Mouse (Mus musculus) myocyte (in vitro differentiated cells): ENCODE results near the gene Paqr3.

ENCODE experiments used
- CEBPB ChIP-seq: IDR thresholded peaks from 2 replicates; pipeline ENCODE4 v1.6.1; 2011; ENCODE audit warnings: mild to moderate bottlenecking, moderate library complexity; ENCODE audit not compliant: poor library complexity, insufficient read depth, severe bottlenecking
- E2F4 ChIP-seq: IDR thresholded peaks from one replicate; pipeline ENCODE4 v1.6.1; 2011; ENCODE audit warnings: mild to moderate bottlenecking, control low read depth, moderate library complexity; ENCODE audit not compliant: insufficient read depth
- MAX ChIP-seq: IDR thresholded peaks from one replicate; pipeline ENCODE4 v1.6.1; 2011; ENCODE audit warnings: low read depth, mild to moderate bottlenecking, control low read depth
- MYOD1 ChIP-seq, 3 experiments: IDR thresholded peaks; one replicate each; pipeline ENCODE4 v1.6.1; 2011; ENCODE audit warnings: control low read depth in 2 of 3, low read depth in 2 of 3, mild to moderate bottlenecking in 2 of 3, moderate library complexity in 1 of 3; ENCODE audit not compliant: insufficient read length in 2 of 3, control insufficient read depth in 1 of 3
- MYOG ChIP-seq, 3 experiments: IDR thresholded peaks; one replicate each; pipeline ENCODE4 v1.6.1; 2011; ENCODE audit warnings: control low read depth in 2 of 3, low read depth in 2 of 3, mild to moderate bottlenecking in 2 of 3; ENCODE audit not compliant: insufficient read length in 2 of 3, control insufficient read depth in 1 of 3, insufficient read depth in 1 of 3
- POLR2A ChIP-seq: IDR thresholded peaks from one replicate; pipeline ENCODE4 v1.6.1; 2011; ENCODE audit warnings: low read depth, mild to moderate bottlenecking, control low read depth, moderate library complexity; ENCODE audit not compliant: insufficient read length
- POLR2AphosphoS2 ChIP-seq: IDR thresholded peaks from one replicate; pipeline ENCODE4 v1.6.1; 2011; ENCODE audit warnings: low read depth, control low read depth; ENCODE audit not compliant: insufficient read length
- REST ChIP-seq: IDR thresholded peaks from one replicate; pipeline ENCODE4 v1.6.1; 2011; ENCODE audit warnings: mild to moderate bottlenecking, control low read depth, moderate library complexity; ENCODE audit not compliant: insufficient read depth, insufficient read length
- SRF ChIP-seq: IDR thresholded peaks from one replicate; pipeline ENCODE4 v1.6.1; 2011; ENCODE audit warnings: low read depth; ENCODE audit not compliant: control insufficient read depth, insufficient read length
- TCF12 ChIP-seq: IDR thresholded peaks from one replicate; pipeline ENCODE4 v1.6.1; 2011; ENCODE audit warnings: mild to moderate bottlenecking, control low read depth; ENCODE audit not compliant: poor library complexity, insufficient read depth, severe bottlenecking
- TCF3 ChIP-seq: IDR thresholded peaks from one replicate; pipeline ENCODE4 v1.6.1; 2011; ENCODE audit warnings: low read depth, control low read depth; ENCODE audit not compliant: insufficient read length
- USF1 ChIP-seq: IDR thresholded peaks from one replicate; pipeline ENCODE4 v1.6.1; 2011; ENCODE audit warnings: low read depth, mild to moderate bottlenecking, control low read depth, moderate library complexity

GRCm38 (mm10) chr5:97056791-97057450, 54.5 kb downstream of the Paqr3 start:
- no peak for TF ChIP-seq MAX
- TF ChIP-seq MYOD1 (IDR thresholded peaks at IDR 0.05; ENCODE audit: control insufficient read depth in 1 of 3, insufficient read length in 2 of 3, low read depth in 2 of 3), result no peak
- TF ChIP-seq POLR2A, result no peak
- TF ChIP-seq E2F4, result no peak
- TF ChIP-seq REST, result no peak
- TF ChIP-seq POLR2AphosphoS2, result no peak
- TF ChIP-seq MYOG (IDR thresholded peaks at IDR 0.05; ENCODE audit: control insufficient read depth in 1 of 3, insufficient read depth in 1 of 3, insufficient read length in 2 of 3, low read depth in 2 of 3), result no peak
- TF ChIP-seq TCF12, result no peak
- TF ChIP-seq SRF, result no peak
- TF ChIP-seq USF1, result no peak
- TF ChIP-seq CEBPB, result no peak
- no peak for TF ChIP-seq TCF3
